Mouse (Mus musculus) CH12.LX (cell line): ENCODE data around the gene Cd300e. TPM values are rescaled to one million over a fixed set of nuclear protein-coding genes. Genes with fewer than 3 reads are reported as not detected.

ENCODE experiments used
- DNase-seq: peaks from one replicate; pipeline ENCODE4 v3.0.0-alpha.2; 2013; ENCODE audit errors: extremely low read depth
- H3K27ac ChIP-seq: 2 replicates; pipeline ENCODE4 v1.5.1; 2012; ENCODE audit warnings: low read depth, mild to moderate bottlenecking, control low read depth, moderate library complexity; ENCODE audit not compliant: insufficient read depth
- H3K27me3 ChIP-seq: replicated peaks from 2 replicates; pipeline ENCODE3; 2012; ENCODE audit warnings: inconsistent platforms
- H3K36me3 ChIP-seq, 2 experiments: replicated peaks in 1 of 2; 2 replicates each; pipeline versions ENCODE3 to v1.6.1; 2012; ENCODE audit warnings: inconsistent platforms in 1 of 2, low read length in 1 of 2, mild to moderate bottlenecking in 1 of 2, mixed read lengths in 1 of 2, moderate library complexity in 1 of 2; ENCODE audit not compliant: control insufficient read depth in 1 of 2, insufficient read depth in 1 of 2
- H3K4me1 ChIP-seq, 2 experiments: 2 replicates each; pipeline ENCODE4 v1.6.1; 2012; ENCODE audit warnings: inconsistent platforms in 1 of 2, moderate library complexity in 1 of 2; ENCODE audit not compliant: insufficient read depth in 2 of 2, control insufficient read depth in 1 of 2
- H3K4me2 ChIP-seq: 2 replicates; pipeline ENCODE4 v1.6.1; 2012; ENCODE audit warnings: low read depth, mild to moderate bottlenecking, control low read depth; ENCODE audit not compliant: poor library complexity, insufficient read depth, severe bottlenecking
- H3K4me3 ChIP-seq, 3 experiments: fragments of 150-350 bp in 1 of 3; sonication (generic) in 1 of 3; replicated peaks in 1 of 3; 2 replicates each; pipeline versions ENCODE3 to v1.5.1; 2011 to 2012; ENCODE audit warnings: low read depth in 2 of 3, low read length in 2 of 3, mild to moderate bottlenecking in 2 of 3, moderate library complexity in 2 of 3, control low read depth in 1 of 3, improper control_type of control experiment in 1 of 3, inconsistent platforms in 1 of 3, mixed read lengths in 1 of 3; ENCODE audit not compliant: poor library complexity in 1 of 3
- H3K79me2 ChIP-seq: replicated peaks from 2 replicates; pipeline ENCODE4 v1.6.1; 2012; ENCODE audit warnings: mild to moderate bottlenecking, moderate library complexity; ENCODE audit not compliant: control insufficient read depth, poor library complexity, insufficient read depth, severe bottlenecking; ENCODE audit errors: extremely low read depth
- H3K9ac ChIP-seq: 2 replicates; pipeline ENCODE4 v1.6.1; 2012; ENCODE audit warnings: low read depth, mild to moderate bottlenecking, control low read depth, moderate library complexity; ENCODE audit not compliant: insufficient read depth
- H3K9me3 ChIP-seq: replicated peaks from 2 replicates; pipeline ENCODE3; 2012; ENCODE audit warnings: low read length, inconsistent platforms, mixed read lengths
- BHLHE40 ChIP-seq: IDR thresholded peaks from 2 replicates; pipeline ENCODE4 v1.6.1; 2011; ENCODE audit warnings: mild to moderate bottlenecking, low read depth, low read length, improper control_type of control experiment
- CHD2 ChIP-seq: IDR thresholded peaks from 2 replicates; pipeline ENCODE4 v1.6.1; 2011; ENCODE audit warnings: low read length, improper control_type of control experiment
- E2F4 ChIP-seq: IDR thresholded peaks from 2 replicates; pipeline ENCODE4 v1.6.1; 2011; ENCODE audit warnings: low read depth, low read length, improper control_type of control experiment; ENCODE audit not compliant: insufficient replicate concordance
- ELF1 ChIP-seq: IDR thresholded peaks from 2 replicates; pipeline ENCODE4 v1.6.1; 2014; ENCODE audit warnings: low read depth, mild to moderate bottlenecking, inconsistent platforms, low read length, improper control_type of control experiment
- EP300 ChIP-seq: IDR thresholded peaks from 2 replicates; pipeline ENCODE4 v1.6.1; 2011; ENCODE audit warnings: low read length, improper control_type of control experiment
- ETS1 ChIP-seq: conservative IDR thresholded peaks from 2 replicates; pipeline ENCODE4 v1.6.1; 2012; ENCODE audit warnings: low read depth, mild to moderate bottlenecking, inconsistent platforms, low read length, improper control_type of control experiment, moderate library complexity
- GABPA ChIP-seq: IDR thresholded peaks from 2 replicates; pipeline ENCODE4 v1.6.1; 2012; ENCODE audit warnings: low read depth, low read length, improper control_type of control experiment, inconsistent platforms; ENCODE audit not compliant: insufficient replicate concordance
- HCFC1 ChIP-seq: IDR thresholded peaks from 2 replicates; pipeline ENCODE4 v1.6.1; 2012; ENCODE audit warnings: low read depth, mild to moderate bottlenecking, inconsistent platforms, low read length, improper control_type of control experiment
- IRF4 ChIP-seq: IDR thresholded peaks from 2 replicates; pipeline ENCODE4 v1.6.1; 2014; ENCODE audit warnings: low read depth, mild to moderate bottlenecking, inconsistent platforms, low read length, improper control_type of control experiment
- MAZ ChIP-seq: IDR thresholded peaks from 2 replicates; pipeline ENCODE4 v1.6.1; 2012; ENCODE audit warnings: low read depth, mild to moderate bottlenecking, inconsistent platforms, low read length, improper control_type of control experiment, moderate library complexity
- MEF2A ChIP-seq: IDR thresholded peaks from 2 replicates; pipeline ENCODE4 v1.6.1; 2014; ENCODE audit warnings: low read depth, mild to moderate bottlenecking, inconsistent platforms, low read length, improper control_type of control experiment, borderline replicate concordance
- MXI1 ChIP-seq: IDR thresholded peaks from 2 replicates; pipeline ENCODE4 v1.6.1; 2011; ENCODE audit warnings: mild to moderate bottlenecking, low read depth, low read length, improper control_type of control experiment
- MYC ChIP-seq: IDR thresholded peaks from 2 replicates; pipeline ENCODE4 v1.6.1; 2011; ENCODE audit warnings: low read depth, mild to moderate bottlenecking, improper control_type of control experiment, low read length
- NELFE ChIP-seq: IDR thresholded peaks from 2 replicates; pipeline ENCODE4 v1.6.1; 2011; ENCODE audit warnings: low read depth, low read length, improper control_type of control experiment
- NRF1 ChIP-seq: IDR thresholded peaks from 2 replicates; pipeline ENCODE4 v1.6.1; 2014; ENCODE audit warnings: low read depth, mild to moderate bottlenecking, inconsistent platforms, low read length, improper control_type of control experiment, moderate library complexity
- PAX5 ChIP-seq: IDR thresholded peaks from 2 replicates; pipeline ENCODE4 v1.6.1; 2012; ENCODE audit warnings: low read length, inconsistent platforms, mixed read lengths
- POLR2A ChIP-seq: IDR thresholded peaks from 2 replicates; pipeline ENCODE4 v1.6.1; 2011; ENCODE audit warnings: low read depth, mild to moderate bottlenecking, improper control_type of control experiment, low read length
- RAD21 ChIP-seq: IDR thresholded peaks from 2 replicates; pipeline ENCODE4 v1.6.1; 2011; ENCODE audit warnings: low read depth, mild to moderate bottlenecking, low read length, improper control_type of control experiment, moderate library complexity
- SIN3A ChIP-seq: IDR thresholded peaks from 2 replicates; pipeline ENCODE4 v1.6.1; 2012; ENCODE audit warnings: low read length, improper control_type of control experiment, inconsistent platforms
- SMC3 ChIP-seq: IDR thresholded peaks from 2 replicates; pipeline ENCODE4 v1.6.1; 2011; ENCODE audit warnings: low read depth, low read length, improper control_type of control experiment
- UBTF ChIP-seq: IDR thresholded peaks from 2 replicates; pipeline ENCODE4 v1.6.1; 2012; ENCODE audit warnings: low read depth, mild to moderate bottlenecking, inconsistent platforms, low read length, improper control_type of control experiment, moderate library complexity
- USF1 ChIP-seq: IDR thresholded peaks from 2 replicates; pipeline ENCODE4 v1.6.1; 2014; ENCODE audit warnings: low read depth, mild to moderate bottlenecking, inconsistent platforms, low read length, improper control_type of control experiment
- USF2 ChIP-seq: conservative IDR thresholded peaks from 2 replicates; pipeline ENCODE4 v1.6.1; 2011; ENCODE audit warnings: low read depth, low read length, improper control_type of control experiment
- ZKSCAN1 ChIP-seq: IDR thresholded peaks from 2 replicates; pipeline ENCODE4 v1.6.1; 2012; ENCODE audit warnings: low read depth, inconsistent platforms, low read length, improper control_type of control experiment, borderline replicate concordance
- ZMIZ1 ChIP-seq: IDR thresholded peaks from 2 replicates; pipeline ENCODE4 v1.6.1; 2012; ENCODE audit warnings: low read depth, mild to moderate bottlenecking, inconsistent platforms, low read length, improper control_type of control experiment
- ZNF384 ChIP-seq: IDR thresholded peaks from 2 replicates; pipeline ENCODE4 v1.6.1; 2012; ENCODE audit warnings: low read depth, low read length, improper control_type of control experiment, inconsistent platforms
- dilution Hi-C: fragments of 300-500 bp; cut with MboI; formaldehyde crosslinking; loops from 2 replicates; pipeline ENCODE4 v1.14.3; 2020; ENCODE audit warnings: low sequenced_read_pairs; ENCODE audit not compliant: extremely low pct_unique_long_range_greater_than_20kb, extremely low pct_ligation_motif_present
- in situ Hi-C: fragments of 300-500 bp; cut with MboI; formaldehyde crosslinking; loops from 3 replicates; pipeline ENCODE4 v1.14.3; 2019; ENCODE audit warnings: low sequenced_read_pairs, low pct_ligation_motif_present, low pct_unique_long_range_greater_than_20kb, mixed read lengths
- polyA plus RNA-seq: library from polyadenylated mRNA; unstranded; fragments of >175 nt; gene quantifications from 2 replicates; pipeline ENCODE4 v1.2.1, GENCODE M21; 2012; ENCODE audit warnings: low read depth; ENCODE audit not compliant: insufficient read length
- total RNA-seq, 2 experiments: library from RNA; depleted of rRNA; stranded (reverse); fragments of 300-350 nt in 1 of 2; fragments of >200 nt in 1 of 2; gene quantifications; 2 replicates each; pipeline ENCODE4 v1.2.3; 2012 to 2014

Gene Cd300e
- total and polyA plus RNA-seq, 3 experiments = not detected

DNA sequence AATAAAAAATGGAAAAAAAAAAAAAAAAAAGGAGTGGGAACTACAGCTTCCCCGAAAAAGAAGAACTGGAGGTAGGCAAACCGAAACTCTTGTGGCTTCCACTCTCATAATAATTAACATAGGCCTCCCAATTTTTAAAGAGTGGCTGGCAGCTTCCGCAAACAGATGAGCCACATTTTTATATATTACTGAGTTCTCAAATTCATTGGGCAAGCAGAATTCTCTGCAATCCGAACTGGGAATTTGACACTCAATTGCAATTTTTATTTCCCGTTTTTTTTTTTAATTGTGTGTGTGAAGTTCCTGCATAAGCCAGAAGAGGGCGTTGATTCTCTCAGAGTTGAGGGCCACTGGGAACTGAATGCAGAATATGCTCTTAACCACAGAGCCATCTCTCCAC, 4.8 kb upstream of the Cd300e start (continued):
- TF ChIP-seq ETS1 (no peak; the same call in 1 of the 2 replicates), CHD2 (no peak), MXI1 (no peak), MAZ (no peak), POLR2A (no peak), SMC3 (peak; percentile 34), NELFE (no peak), SIN3A (no peak), IRF4 (peak; percentile 86), MEF2A (no peak), USF1 (no peak), ZNF384 (peak; percentile 88), GABPA (no peak), BHLHE40 (no peak), E2F4 (no peak), HCFC1 (no peak), PAX5 (no peak), UBTF (no peak)

DNA sequence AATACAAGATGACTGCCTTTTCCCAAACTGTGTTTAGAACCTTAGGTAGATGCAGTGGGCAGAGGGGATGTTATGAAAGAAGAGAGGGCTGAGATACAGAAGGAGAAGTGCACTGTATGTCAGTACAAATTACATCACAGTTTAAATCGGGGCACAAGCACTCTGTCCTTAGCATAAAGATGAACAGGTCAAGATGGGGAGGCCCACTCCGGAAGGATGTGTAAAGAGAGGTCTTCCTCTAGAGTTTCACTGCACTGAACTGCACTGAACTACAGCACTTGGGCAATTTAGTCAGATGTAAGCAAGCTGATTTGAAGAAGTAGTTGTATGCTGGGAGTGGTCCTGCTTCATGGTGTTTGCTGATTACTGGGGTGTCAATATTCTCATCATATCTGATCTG, 2.2 kb downstream of the Cd300e start:
- dilution Hi-C loops = no loop called here
- DNase-seq = no peak
- H3K27me3 ChIP-seq = peaks cover 83% of the 10 kb centered on the region
- H3K4me3 ChIP-seq = no peak overlapping the region
- no peak overlapping the region for H3K9ac ChIP-seq
- no peaks in the 10 kb centered on the region for H3K9me3 ChIP-seq
- no peak overlapping the region for H3K4me2 ChIP-seq
- H3K4me1 ChIP-seq = no peaks in the 10 kb centered on the region
- H3K36me3 ChIP-seq = no peaks in the 10 kb centered on the region
- in situ Hi-C loops = loop anchor here (10.0 kb wide), 1 partner anchor 55 kb away; the partner anchor contains the start of gene Cd300c2
- H3K79me2 ChIP-seq = no peaks in the 10 kb centered on the region
- TF ChIP-seq MYC (no peak), ZMIZ1 (no peak)
- H3K27ac ChIP-seq = no peak overlapping the region

DNA sequence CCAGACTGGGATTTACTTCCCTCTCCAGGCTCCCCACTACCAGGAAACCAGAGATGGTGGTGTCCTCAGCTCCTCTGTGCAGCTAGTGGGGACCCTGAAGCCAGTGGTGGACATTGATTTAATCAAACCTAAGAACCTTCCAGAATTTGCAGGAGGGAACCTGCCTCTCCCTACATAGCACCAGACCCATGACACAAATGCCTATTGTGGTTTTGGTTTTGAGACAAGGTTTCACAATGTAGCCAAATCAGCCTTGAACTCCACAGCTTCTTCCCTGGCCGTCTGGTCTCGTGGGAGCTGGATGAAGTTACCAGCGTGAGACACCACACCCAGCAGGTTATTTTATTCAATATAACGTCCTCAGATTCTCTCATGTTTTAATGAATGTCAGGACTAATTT, 3.3 kb downstream of the Cd300e start:
- Histone ChIP-seq H3K4me3 (no peak overlapping the region), H3K27ac (no peak overlapping the region), H3K79me2 (no peaks in the 10 kb centered on the region), H3K9ac (no peak overlapping the region), H3K4me1 (no peaks in the 10 kb centered on the region), H3K27me3 (peaks cover 82% of the 10 kb centered on the region), H3K36me3 (no peaks in the 10 kb centered on the region), H3K4me2 (no peak overlapping the region), H3K9me3 (no peaks in the 10 kb centered on the region)
- dilution Hi-C loops = no loop called here
- TF ChIP-seq EP300 (no peak), USF1 (no peak), ZKSCAN1 (no peak), GABPA (no peak), MYC (no peak), USF2 (no peak), PAX5 (no peak), NRF1 (no peak), HCFC1 (no peak), NELFE (no peak), ELF1 (no peak), ZNF384 (no peak), RAD21 (no peak)
- DNase-seq = no peak
- in situ Hi-C loops = loop anchor here (10.0 kb wide), 1 partner anchor 54 kb away; the partner anchor contains the start of gene Cd300c2
